Mouse (Mus musculus): ENCODE measurements around the gene Palb2.

The Palb2 gene

GRCm38 (mm10) chr7:122132497-122133337, at the start of gene Palb2, which contains the start of gene Dctn5:
TSS of gene Palb2 (minus strand) at chr7:122132985.
TSS of gene Dctn5 (plus strand) at chr7:122133041.
- in situ Hi-C loops (cut with MboI, MseI), result no loop called here

- in situ Hi-C loops (cut with MboI, MseI), result no loop called here
These were observed 47.9 kb upstream of the Palb2 start for GRCm38 (mm10) chr7:122180720-122181119.

- in situ Hi-C loops (cut with MboI, MseI), result no loop called here
These were observed 38.8 kb upstream of the Palb2 start for GRCm38 (mm10) chr7:122171613-122172012.

GRCm38 (mm10) chr7:122170705-122171104, 37.9 kb upstream of the Palb2 start:
- in situ Hi-C loops (cut with MboI, MseI), result no loop called here

GRCm38 (mm10) chr7:122167203-122167602, 34.4 kb upstream of the Palb2 start:
- in situ Hi-C loops (cut with MboI, MseI), result no loop called here

GRCm38 (mm10) chr7:122163766-122164165, 31.0 kb upstream of the Palb2 start:
- in situ Hi-C loops (cut with MboI, MseI), result no loop called here

GRCm38 (mm10) chr7:122160037-122160436, 27.3 kb upstream of the Palb2 start:
- in situ Hi-C loops (cut with MboI, MseI), result no loop called here

- in situ Hi-C loops (cut with MboI, MseI), result loop anchor here (5.0 kb wide), 1 partner anchor 87 kb away; no protein-coding TSS in a partner anchor
These were observed 26.4 kb upstream of the Palb2 start, which contains the start of gene Plk1 for GRCm38 (mm10) chr7:122158915-122159902. TSS of gene Plk1 (plus strand) at chr7:122159439.

- in situ Hi-C loops (cut with MboI, MseI), result loop anchor here (5.0 kb wide), 1 partner anchor 86 kb away; no protein-coding TSS in a partner anchor
These were observed 25.7 kb upstream of the Palb2 start for GRCm38 (mm10) chr7:122158488-122158887.

- in situ Hi-C loops (cut with MboI, MseI), result no loop called here
These were observed 19.7 kb upstream of the Palb2 start for GRCm38 (mm10) chr7:122152473-122152872.

- in situ Hi-C loops (cut with MboI, MseI), result no loop called here
These were observed 8.2 kb upstream of the Palb2 start for GRCm38 (mm10) chr7:122140991-122141390.

- in situ Hi-C loops (cut with MboI, MseI), result no loop called here
These were observed 5.4 kb upstream of the Palb2 start for GRCm38 (mm10) chr7:122138190-122138589.

GRCm38 (mm10) chr7:122137071-122137470, 4.3 kb upstream of the Palb2 start:
- in situ Hi-C loops (cut with MboI, MseI), result no loop called here

GRCm38 (mm10) chr7:122135070-122135469, 2.3 kb upstream of the Palb2 start:
- in situ Hi-C loops (cut with MboI, MseI), result no loop called here

GRCm38 (mm10) chr7:122133338-122133625, 497 bp upstream of the Palb2 start:
- in situ Hi-C loops (cut with MboI, MseI), result no loop called here

- in situ Hi-C loops (cut with MboI, MseI), result no loop called here
These were observed 951 bp downstream of the Palb2 start for GRCm38 (mm10) chr7:122131834-122132233.

GRCm38 (mm10) chr7:122126946-122127345, 5.8 kb downstream of the Palb2 start:
- in situ Hi-C loops (cut with MboI, MseI), result no loop called here

GRCm38 (mm10) chr7:122125636-122126035, 7.1 kb downstream of the Palb2 start:
- in situ Hi-C loops (cut with MboI, MseI), result no loop called here

GRCm38 (mm10) chr7:122123518-122123917, 9.3 kb downstream of the Palb2 start:
- in situ Hi-C loops (cut with MboI, MseI), result no loop called here

- in situ Hi-C loops (cut with MboI, MseI), result no loop called here
These were observed 24.6 kb downstream of the Palb2 start for GRCm38 (mm10) chr7:122108206-122108605.

- in situ Hi-C loops (cut with MboI, MseI), result no loop called here
These were observed 31.0 kb downstream of the Palb2 start, which contains the start of gene Ndufab1 for GRCm38 (mm10) chr7:122101747-122102244. TSS of gene Ndufab1 (minus strand) at chr7:122101886.

Measured in T-helper 1 cell (primary cell).